ENCODE assay signal across 20 mouse cellular contexts in the genomic region with DNA sequence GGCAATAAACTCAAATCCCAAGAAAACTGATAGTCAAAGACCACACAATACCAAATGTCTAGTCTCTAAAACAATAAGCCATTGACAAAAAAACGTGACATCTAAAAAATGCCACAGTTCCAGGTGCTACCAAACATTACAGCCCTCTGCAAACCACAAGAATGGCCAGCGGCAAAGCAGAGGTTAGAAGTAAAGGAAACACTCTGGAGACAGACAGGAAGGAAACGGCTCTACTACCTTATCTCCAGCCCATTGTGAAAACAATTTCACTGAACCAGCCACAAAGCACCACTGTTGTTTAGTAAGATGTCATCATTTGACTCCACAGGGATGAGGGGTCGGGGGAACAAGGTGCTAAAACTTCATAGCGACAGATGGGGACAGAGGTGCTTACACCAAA. TPM values are rescaled to one million over a fixed set of nuclear protein-coding genes. Genes with fewer than 3 reads are reported as not detected.
"Had no signal": no experiment of that assay in that cellular context is flagged by ENCODE, and none has a peak within 500 bp of the region (broad histone marks: within the 10 kb centered on the region; RNA-seq: fewer than 3 reads in every experiment).

No protein-coding gene starts in this region.

- H3K27me3 ChIP-seq: limb, embryonic 12.5 days; liver, embryonic 13.5 days; neural tube, embryonic 12.5 days had no signal

- H3K9me3 ChIP-seq: limb, embryonic 12.5 days; liver, embryonic 13.5 days; midbrain, embryonic 10.5 days; neural tube, embryonic 12.5 days had no signal

- H3K36me3 ChIP-seq: limb, embryonic 12.5 days; liver, embryonic 13.5 days; midbrain, embryonic 10.5 days; neural tube, embryonic 12.5 days had no signal

- ATAC-seq: intestine, embryonic 16.5 days; liver, postnatal 0 days had no signal

- H3K4me2 ChIP-seq: limb, embryonic 12.5 days; liver, embryonic 13.5 days; neural tube, embryonic 12.5 days had no signal

- H3K9ac ChIP-seq: limb, embryonic 12.5 days; liver, embryonic 13.5 days; liver, postnatal 0 days; neural tube, embryonic 12.5 days had no signal

- H3K27ac ChIP-seq: kidney, postnatal 0 days; layer of hippocampus, adult 2 months; limb, embryonic 12.5 days; liver, embryonic 13.5 days; midbrain, embryonic 10.5 days; neural tube, embryonic 12.5 days had no signal

- H3K4me1 ChIP-seq: limb, embryonic 12.5 days; neural tube, embryonic 12.5 days had no signal

- H3K4me3 ChIP-seq: layer of hippocampus, adult 2 months; limb, embryonic 12.5 days; liver, embryonic 13.5 days; midbrain, embryonic 10.5 days; myocyte; neural tube, embryonic 12.5 days had no signal

- DNase-seq: kidney, adult 8-10 months; kidney, postnatal 36 days; liver; liver, embryonic 13.5 days; liver, postnatal 0 days; midbrain, embryonic 14.5 days; spleen, adult 18-20 months had no signal

RNA-seq across cellular contexts. Expression of a gene that starts 38.9 kb away (rescaled TPM):
- total RNA-seq: layer of hippocampus, adult 2 months; layer of hippocampus, postnatal 10 days; left cerebral cortex, postnatal 36 days; megakaryocyte, adult 5-6 weeks; neutrophil, adult 5-6 weeks had no signal
- polyA plus RNA-seq: intestine, embryonic 16.5 days; kidney, postnatal 0 days; limb, embryonic 12.5 days; liver, embryonic 13.5 days; liver, postnatal 0 days; lung, embryonic 16.5 days; midbrain, embryonic 10.5 days; midbrain, embryonic 14.5 days; myocyte; neural tube, embryonic 12.5 days; stomach, embryonic 14.5 days had no signal
